In the genomic region with DNA sequence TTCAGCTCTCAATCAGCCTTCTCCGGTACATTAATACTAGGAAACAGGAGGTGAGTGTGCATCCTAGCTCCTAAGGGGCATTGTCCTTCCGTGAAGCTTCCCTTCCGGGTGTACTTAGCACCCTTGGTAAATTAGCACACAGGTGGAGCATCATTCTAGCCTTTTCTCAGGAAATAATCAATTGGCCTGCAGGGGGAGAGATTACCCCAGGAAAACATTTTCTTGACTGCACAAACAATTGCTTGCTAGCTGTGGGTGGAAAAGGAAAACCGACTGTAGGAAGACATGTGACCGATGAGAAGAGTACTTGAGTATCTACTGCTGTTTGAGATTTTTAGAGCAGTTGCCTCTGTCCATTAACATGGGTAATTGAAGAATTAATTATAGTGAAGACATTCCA, we compare ENCODE assay signal across 20 mouse cellular contexts. TPM values are rescaled to one million over a fixed set of nuclear protein-coding genes. Genes with fewer than 3 reads are reported as not detected.
DNase-seq lines count a peak whose midpoint lies in the region; ATAC-seq and TF ChIP-seq lines count a peak whose summit lies in the region.
"Had no signal": no experiment of that assay in that cellular context is flagged by ENCODE, and none has a peak within 500 bp of the region (broad histone marks: within the 10 kb centered on the region; RNA-seq: fewer than 3 reads in every experiment).

No protein-coding gene starts in this region.

- peak; percentile 17 for TF ChIP-seq CTCF in lung, postnatal 0 days (IDR thresholded peaks at IDR 0.05)

- no peaks in the 10 kb centered on the region for H3K4me1 ChIP-seq in lung, postnatal 0 days (ENCODE audit: insufficient read depth, low read depth, low read length)
- H3K4me1 ChIP-seq in limb, embryonic 10.5 days, result no peaks in the 10 kb centered on the region
- H3K4me1 ChIP-seq: embryonic facial prominence, embryonic 10.5 days; liver, embryonic 15.5 days had no signal

- DNase-seq in kidney, postnatal 10 days, result peak; percentile 4
- DNase-seq in kidney, adult 11 months, result no peak
- DNase-seq in lung, postnatal 0 days (ENCODE audit: low spot score), result peak; percentile 7
- DNase-seq in lung, postnatal 36 days, result no peak
- peak; percentile 14 for DNase-seq in Muller cell, postnatal 12 days (ENCODE audit: inconsistent ontology term)
- peak; percentile 14 for DNase-seq in adipocyte (ENCODE audit: low spot score)
- no peak for DNase-seq in thymus, postnatal 14 days
- DNase-seq in limb, embryonic 10.5 days (ENCODE audit: low spot score), result no peak
- DNase-seq: cerebellum, adult 11 months; cerebellum, postnatal 36 days; gastrocnemius, adult 2 months; heart, postnatal 4 days; lung, postnatal 14 days had no signal

- H3K4me3 ChIP-seq in lung, postnatal 0 days (ENCODE audit: low read depth, low read length), result no peak overlapping the region
- no peak overlapping the region for H3K4me3 ChIP-seq in limb, embryonic 10.5 days
- H3K4me3 ChIP-seq: embryonic facial prominence, embryonic 10.5 days; erythroblast, embryonic 14.5 days; gastrocnemius, adult 2 months; left cerebral cortex, adult 2 months; liver, embryonic 15.5 days had no signal

- H3K9me3 ChIP-seq in lung, postnatal 0 days (ENCODE audit: low read length), result no peaks in the 10 kb centered on the region
- H3K9me3 ChIP-seq in limb, embryonic 10.5 days (replicated peaks), result no peaks in the 10 kb centered on the region
- H3K9me3 ChIP-seq: embryonic facial prominence, embryonic 10.5 days; liver, embryonic 15.5 days had no signal

- ATAC-seq in lung, postnatal 0 days, result no peak

- H3K4me2 ChIP-seq in lung, postnatal 0 days (replicated peaks; ENCODE audit: low read depth, low read length), result no peak overlapping the region
- H3K4me2 ChIP-seq: liver, embryonic 15.5 days had no signal

- TF ChIP-seq EP300 in lung, postnatal 0 days (IDR thresholded peaks at IDR 0.05), result no peak

- no peak overlapping the region for H3K27ac ChIP-seq in lung, postnatal 0 days (ENCODE audit: low read length)
- no peak overlapping the region for H3K27ac ChIP-seq in limb, embryonic 10.5 days
- H3K27ac ChIP-seq: embryonic facial prominence, embryonic 10.5 days; gastrocnemius, adult 2 months; left cerebral cortex, adult 2 months; liver, embryonic 15.5 days had no signal

- no peak overlapping the region for H3K9ac ChIP-seq in lung, postnatal 0 days (replicated peaks; ENCODE audit: low read depth)
- H3K9ac ChIP-seq: liver, embryonic 15.5 days had no signal

- no peaks in the 10 kb centered on the region for H3K36me3 ChIP-seq in lung, postnatal 0 days (ENCODE audit: insufficient read depth, low read length)
- no peaks in the 10 kb centered on the region for H3K36me3 ChIP-seq in limb, embryonic 10.5 days
- H3K36me3 ChIP-seq: embryonic facial prominence, embryonic 10.5 days; liver, embryonic 15.5 days had no signal

- no peaks in the 10 kb centered on the region for H3K27me3 ChIP-seq in lung, postnatal 0 days (replicated peaks; ENCODE audit: insufficient read depth, low read length)
- H3K27me3 ChIP-seq in limb, embryonic 10.5 days (ENCODE audit: low read depth, poor library complexity, severe bottlenecking), result no peaks in the 10 kb centered on the region
- H3K27me3 ChIP-seq: liver, embryonic 15.5 days had no signal

- WGBS in lung, postnatal 0 days, result 55% methylated on average over 5 of the region's 5 CpGs
- WGBS in limb, embryonic 10.5 days, result 71% methylated on average over 5 of the region's 5 CpGs

RNA-seq across cellular contexts. Expression of a gene that starts 19.1 kb away (rescaled TPM):
- 2.4 and 2.6 TPM in 2 replicates for polyA plus RNA-seq in lung, postnatal 0 days (2015; fragmentation: Nextera tagmentation; extraction: Ambion mirVana)
- 1.9 and 2.0 TPM in 2 replicates for polyA plus RNA-seq in limb, embryonic 10.5 days (2016; fragmentation: Nextera tagmentation; extraction: Ambion mirVana)
- polyA plus RNA-seq: erythroblast, embryonic 14.5 days had no signal

RNA-seq across cellular contexts. Expression of a gene that starts 28.7 kb away (rescaled TPM):
- not detected in 2 replicates for polyA plus RNA-seq in lung, postnatal 0 days (2015; fragmentation: Nextera tagmentation; extraction: Ambion mirVana)
- polyA plus RNA-seq in limb, embryonic 10.5 days (2016; fragmentation: Nextera tagmentation; extraction: Ambion mirVana), result 0.10 TPM in 1 of 2 replicates, not detected in the other
- polyA plus RNA-seq: embryonic facial prominence, embryonic 10.5 days; erythroblast, embryonic 14.5 days; heart, embryonic 14.5 days; limb, embryonic 14.5 days; liver, embryonic 15.5 days; urinary bladder, adult 2 months had no signal

Comparison
In these comparisons a context has a peak if more than half of its experiments do, and no peak if none do; other contexts are left out.
1. DNase-seq: peak in kidney, postnatal 10 days (single experiment), lung, postnatal 0 days (single experiment), Muller cell, postnatal 12 days (single experiment) and adipocyte (single experiment); none in kidney, adult 11 months (single experiment), lung, postnatal 36 days (single experiment), thymus, postnatal 14 days (single experiment) and limb, embryonic 10.5 days (single experiment).